Mouse (Mus musculus): ENCODE data around the gene Ace.

GRCm38 (mm10) chr11:105951601-105952044, 16.1 kb upstream of the Ace start:
- TF ChIP-seq CTCF (IDR thresholded peaks at IDR 0.05; ENCODE audit: low read depth) (no peak), EP300 (optimal IDR thresholded peaks at IDR 0.05) (no peak)
